Mouse (Mus musculus): Measurements from ENCODE around the gene Slc17a7. TPM values are rescaled to one million over a fixed set of nuclear protein-coding genes. Genes with fewer than 3 reads are reported as not detected.
"Not testable (repeated sequence)": the region's sequence is repeated elsewhere in the genome, so short reads cannot be mapped to it uniquely, and the experiment has no call there.

The Slc17a7 gene
- polyA plus RNA-seq, 1 experiment = 0.58 TPM

GRCm38 (mm10) chr7:45150321-45150720, 13.4 kb upstream of the Slc17a7 start:
- Histone ChIP-seq H3K27ac (ENCODE audit: insufficient read depth, low read length) (no peak overlapping the region), H3K4me1 (ENCODE audit: control insufficient read depth, insufficient read depth, low read length) (no peaks in the 10 kb centered on the region), H3K4me3 (ENCODE audit: insufficient read depth, low read length) (no peak overlapping the region)
- TF ChIP-seq POLR2A (IDR thresholded peaks at IDR 0.05; ENCODE audit: low read depth, low read length) (no peak), CTCF (IDR thresholded peaks at IDR 0.05; ENCODE audit: borderline replicate concordance, insufficient read depth, low read length) (no peak)

GRCm38 (mm10) chr7:45151303-45151702, 12.4 kb upstream of the Slc17a7 start:
- no peaks in the 10 kb centered on the region for H3K4me1 ChIP-seq (ENCODE audit: control insufficient read depth, insufficient read depth, low read length)
- H3K4me3 ChIP-seq (ENCODE audit: insufficient read depth, low read length) = no peak overlapping the region
- H3K27ac ChIP-seq (ENCODE audit: insufficient read depth, low read length) = no peak overlapping the region
- TF ChIP-seq CTCF (IDR thresholded peaks at IDR 0.05; ENCODE audit: borderline replicate concordance, insufficient read depth, low read length) (no peak), POLR2A (IDR thresholded peaks at IDR 0.05; ENCODE audit: low read depth, low read length) (no peak)

GRCm38 (mm10) chr7:45153052-45153451, 10.7 kb upstream of the Slc17a7 start:
- not testable (repeated sequence) for H3K4me3 ChIP-seq (ENCODE audit: insufficient read depth, low read length); H3K4me1 ChIP-seq (ENCODE audit: control insufficient read depth, insufficient read depth, low read length); H3K27ac ChIP-seq (ENCODE audit: insufficient read depth, low read length)

- H3K4me1 ChIP-seq (ENCODE audit: control insufficient read depth, insufficient read depth, low read length) = no peaks in the 10 kb centered on the region
- H3K4me3 ChIP-seq (ENCODE audit: insufficient read depth, low read length) = peak overlapping the region; percentile 72
- TF ChIP-seq CTCF (IDR thresholded peaks at IDR 0.05; ENCODE audit: borderline replicate concordance, insufficient read depth, low read length) = no peak
- no peak; the same call in 1 of the 2 replicates for TF ChIP-seq POLR2A (IDR thresholded peaks at IDR 0.05; ENCODE audit: low read depth, low read length)
- H3K27ac ChIP-seq (ENCODE audit: insufficient read depth, low read length) = peak overlapping the region; percentile 83
Measured at GRCm38 (mm10) chr7:45153586-45153985, 10.2 kb upstream of the Slc17a7 start.

GRCm38 (mm10) chr7:45154096-45154992, 9.4 kb upstream of the Slc17a7 start, which contains the start of the genes Pih1d1 and Aldh16a1:
Pih1d1 (plus strand) TSS chr7:45154303.
Aldh16a1 (minus strand) TSS chr7:45154584.
- Histone ChIP-seq H3K4me1 (ENCODE audit: control insufficient read depth, insufficient read depth, low read length) (no peaks in the 10 kb centered on the region), H3K4me3 (ENCODE audit: insufficient read depth, low read length) (peak within 1 kb of the TSS; percentile 72), H3K27ac (ENCODE audit: insufficient read depth, low read length) (peak within 1 kb of the TSS; percentile 95)
- peak; percentile 85 for TF ChIP-seq POLR2A (IDR thresholded peaks at IDR 0.05; ENCODE audit: low read depth, low read length)
- TF ChIP-seq CTCF (IDR thresholded peaks at IDR 0.05; ENCODE audit: borderline replicate concordance, insufficient read depth, low read length) = no peak

GRCm38 (mm10) chr7:45154993-45155514, 8.7 kb upstream of the Slc17a7 start:
- H3K4me1 ChIP-seq (ENCODE audit: control insufficient read depth, insufficient read depth, low read length) = no peaks in the 10 kb centered on the region
- no peak for TF ChIP-seq POLR2A (IDR thresholded peaks at IDR 0.05; ENCODE audit: low read depth, low read length)
- peak; percentile 51; the same call in 1 of the 2 replicates for TF ChIP-seq CTCF (IDR thresholded peaks at IDR 0.05; ENCODE audit: borderline replicate concordance, insufficient read depth, low read length)
- no peak overlapping the region for H3K27ac ChIP-seq (ENCODE audit: insufficient read depth, low read length)
- H3K4me3 ChIP-seq (ENCODE audit: insufficient read depth, low read length) = peak overlapping the region; percentile 38

- no peak; the same call in 1 of the 2 replicates for TF ChIP-seq POLR2A (IDR thresholded peaks at IDR 0.05; ENCODE audit: low read depth, low read length)
- no peak for TF ChIP-seq CTCF (IDR thresholded peaks at IDR 0.05; ENCODE audit: borderline replicate concordance, insufficient read depth, low read length)
- Histone ChIP-seq H3K4me3 (ENCODE audit: insufficient read depth, low read length) (no peak overlapping the region), H3K4me1 (ENCODE audit: control insufficient read depth, insufficient read depth, low read length) (no peaks in the 10 kb centered on the region), H3K27ac (ENCODE audit: insufficient read depth, low read length) (no peak overlapping the region)
Measured at GRCm38 (mm10) chr7:45155590-45155989, 8.2 kb upstream of the Slc17a7 start.

- no peak for TF ChIP-seq POLR2A (IDR thresholded peaks at IDR 0.05; ENCODE audit: low read depth, low read length)
- TF ChIP-seq CTCF (IDR thresholded peaks at IDR 0.05; ENCODE audit: borderline replicate concordance, insufficient read depth, low read length) = no peak
- no peaks in the 10 kb centered on the region for H3K4me1 ChIP-seq (ENCODE audit: control insufficient read depth, insufficient read depth, low read length)
- H3K27ac ChIP-seq (ENCODE audit: insufficient read depth, low read length) = no peak overlapping the region
Measured at GRCm38 (mm10) chr7:45156206-45156605, 7.5 kb upstream of the Slc17a7 start.

GRCm38 (mm10) chr7:45157459-45157858, 6.3 kb upstream of the Slc17a7 start:
- H3K4me1 ChIP-seq (ENCODE audit: control insufficient read depth, insufficient read depth, low read length) = no peaks in the 10 kb centered on the region
- H3K27ac ChIP-seq (ENCODE audit: insufficient read depth, low read length) = no peak overlapping the region
- TF ChIP-seq POLR2A (IDR thresholded peaks at IDR 0.05; ENCODE audit: low read depth, low read length) (no peak), CTCF (IDR thresholded peaks at IDR 0.05; ENCODE audit: borderline replicate concordance, insufficient read depth, low read length) (no peak)

More at GRCm38 (mm10) chr7:45156206-45156605, 7.5 kb upstream of the Slc17a7 start:
- no peak overlapping the region for H3K4me3 ChIP-seq (ENCODE audit: insufficient read depth, low read length)

GRCm38 (mm10) chr7:45158991-45159390, 4.8 kb upstream of the Slc17a7 start:
- Histone ChIP-seq H3K4me3 (ENCODE audit: insufficient read depth, low read length) (no peak overlapping the region), H3K4me1 (ENCODE audit: control insufficient read depth, insufficient read depth, low read length) (no peaks in the 10 kb centered on the region), H3K27ac (ENCODE audit: insufficient read depth, low read length) (no peak overlapping the region)
- TF ChIP-seq POLR2A (IDR thresholded peaks at IDR 0.05; ENCODE audit: low read depth, low read length) = no peak

More at GRCm38 (mm10) chr7:45157459-45157858, 6.3 kb upstream of the Slc17a7 start:
- H3K4me3 ChIP-seq (ENCODE audit: insufficient read depth, low read length) = no peak overlapping the region
